Mouse (Mus musculus) bone marrow macrophage, adult 2 months (primary cell): ENCODE measurements at regions not wholly inside any gene's neighbourhood (a gene's known extent, or its start where the extent isn't known, plus 50 kb on each side); places are given as distances from the start of the nearest gene placed in this dataset.

Source experiments
- CTCF ChIP-seq: IDR thresholded peaks from 2 replicates; pipeline ENCODE4 v1.5.1; 2012; ENCODE audit warnings: low read depth, mild to moderate bottlenecking, low read length, moderate library complexity
- POLR2A ChIP-seq: IDR thresholded peaks from 2 replicates; pipeline ENCODE4 v1.6.1; 2012; ENCODE audit warnings: mild to moderate bottlenecking, low read depth, low read length, borderline replicate concordance

- TF ChIP-seq CTCF = no peak
- no peak for TF ChIP-seq POLR2A
Observed at GRCm38 (mm10) chr4:95507141-95507945, 50.0 kb upstream of the Fggy start.
